Mouse (Mus musculus) urinary bladder, postnatal 14 days (tissue): ENCODE measurements around the gene Rprd1b.
A peak's percentile ranks its signal among the peaks of the same experiment; 100 is the strongest.

ENCODE experiments used
- DNase-seq: peaks from one replicate; pipeline ENCODE4 v3.0.0; 2021; ENCODE audit warnings: low spot score

The Rprd1b gene

GRCm38 (mm10) chr2:158080622-158081241 lies 52.4 kb downstream of the Rprd1b start:
- no peak for DNase-seq

GRCm38 (mm10) chr2:158084486-158084885 lies 56.2 kb downstream of the Rprd1b start:
- DNase-seq: no peak

GRCm38 (mm10) chr2:158090096-158090495 lies 61.8 kb downstream of the Rprd1b start:
- no peak for DNase-seq

- peak; percentile 40 for DNase-seq
Observed at GRCm38 (mm10) chr2:158093345-158093744, 65.0 kb downstream of the Rprd1b start.

- DNase-seq: no peak
Observed at GRCm38 (mm10) chr2:158094300-158094699, 66.0 kb downstream of the Rprd1b start.

GRCm38 (mm10) chr2:158094846-158095245 lies 66.5 kb downstream of the Rprd1b start:
- no peak for DNase-seq

- DNase-seq: no peak
Observed at GRCm38 (mm10) chr2:158097071-158097470, 68.8 kb downstream of the Rprd1b start.

- no peak for DNase-seq
Observed at GRCm38 (mm10) chr2:158098730-158099129, 70.4 kb downstream of the Rprd1b start.

- DNase-seq: no peak
Observed at GRCm38 (mm10) chr2:158099537-158099936, 71.2 kb downstream of the Rprd1b start.

GRCm38 (mm10) chr2:158101768-158102167 lies 73.5 kb downstream of the Rprd1b start:
- DNase-seq: no peak

- DNase-seq: no peak
Observed at GRCm38 (mm10) chr2:158104966-158105365, 76.7 kb downstream of the Rprd1b start.

- no peak for DNase-seq
Observed at GRCm38 (mm10) chr2:158105605-158106004, 77.3 kb downstream of the Rprd1b start.

- DNase-seq: peak; percentile 55
Observed at GRCm38 (mm10) chr2:158106947-158107587, 78.8 kb downstream of the Rprd1b start.

- no peak for DNase-seq
Observed at GRCm38 (mm10) chr2:158109516-158109915, 81.2 kb downstream of the Rprd1b start.

- DNase-seq: peak; percentile 85
Observed at GRCm38 (mm10) chr2:158113591-158114257, 85.4 kb downstream of the Rprd1b start.

- DNase-seq: no peak
Observed at GRCm38 (mm10) chr2:158114931-158115330, 86.6 kb downstream of the Rprd1b start.

GRCm38 (mm10) chr2:158115838-158116453 lies 87.6 kb downstream of the Rprd1b start:
- DNase-seq: no peak

GRCm38 (mm10) chr2:158116653-158117052 lies 88.4 kb downstream of the Rprd1b start:
- DNase-seq: no peak

- DNase-seq: no peak
Observed at GRCm38 (mm10) chr2:158119145-158119544, 90.8 kb downstream of the Rprd1b start.

GRCm38 (mm10) chr2:158120211-158120610 lies 91.9 kb downstream of the Rprd1b start:
- no peak for DNase-seq

- DNase-seq: no peak
Observed at GRCm38 (mm10) chr2:158120868-158121267, 92.6 kb downstream of the Rprd1b start.

- peak; percentile 79 for DNase-seq
Observed at GRCm38 (mm10) chr2:158121645-158122326, 93.5 kb downstream of the Rprd1b start.
